Mouse (Mus musculus) MEL (cell line): ENCODE measurements around the gene Vamp2. TPM values are rescaled to one million over a fixed set of nuclear protein-coding genes. Genes with fewer than 3 reads are reported as not detected.

Experiments used
- DNase-seq: peaks from one replicate; pipeline ENCODE4 v3.0.0; 2011; ENCODE audit warnings: low read depth, low spot score
- H3K27ac ChIP-seq: 2 replicates; pipeline ENCODE4 v1.5.1; 2012; ENCODE audit warnings: low read depth, mild to moderate bottlenecking, control low read depth, low read length, moderate library complexity; ENCODE audit not compliant: control insufficient read depth
- H3K27me3 ChIP-seq, 2 experiments: fragments of 150-350 bp in 1 of 2; sonication (generic) in 1 of 2; 2 replicates each; pipeline ENCODE4 v1.6.1; 2012; ENCODE audit warnings: low read length in 2 of 2, mild to moderate bottlenecking in 2 of 2, improper control_type of control experiment in 1 of 2, moderate library complexity in 1 of 2; ENCODE audit not compliant: insufficient read depth in 2 of 2, control insufficient read depth in 1 of 2
- H3K36me3 ChIP-seq, 2 experiments: 2 replicates each; pipeline ENCODE4 v1.6.1; 2012 to 2014; ENCODE audit warnings: low read length in 2 of 2, improper control_type of control experiment in 1 of 2, inconsistent platforms in 1 of 2, mild to moderate bottlenecking in 1 of 2; ENCODE audit not compliant: insufficient read depth in 2 of 2, control insufficient read depth in 1 of 2
- H3K4me1 ChIP-seq, 2 experiments: fragments of 150-350 bp in 1 of 2; sonication (generic) in 1 of 2; 2 replicates each; pipeline ENCODE4 v1.6.1; 2012; ENCODE audit warnings: low read length in 2 of 2, improper control_type of control experiment in 1 of 2, mild to moderate bottlenecking in 1 of 2; ENCODE audit not compliant: insufficient read depth in 2 of 2, control insufficient read depth in 1 of 2
- H3K4me3 ChIP-seq, 2 experiments: fragments of 150-350 bp in 1 of 2; sonication (generic) in 1 of 2; 2 replicates each; pipeline ENCODE4 v1.5.1; 2012; ENCODE audit warnings: low read depth in 2 of 2, low read length in 2 of 2, mild to moderate bottlenecking in 2 of 2, moderate library complexity in 2 of 2, control low read depth in 1 of 2, improper control_type of control experiment in 1 of 2; ENCODE audit not compliant: control insufficient read depth in 1 of 2, insufficient read depth in 1 of 2
- H3K79me2 ChIP-seq: 2 replicates; pipeline ENCODE4 v1.6.1; 2012; ENCODE audit warnings: mild to moderate bottlenecking, low read length, moderate library complexity; ENCODE audit not compliant: control insufficient read depth, poor library complexity, insufficient read depth
- H3K9ac ChIP-seq: 2 replicates; pipeline ENCODE4 v1.6.1; 2012; ENCODE audit warnings: low read depth, mild to moderate bottlenecking, control low read depth, low read length, moderate library complexity; ENCODE audit not compliant: control insufficient read depth, poor library complexity, severe bottlenecking
- H3K9me3 ChIP-seq: fragments of 150-350 bp; sonication (generic); replicated peaks from 2 replicates; pipeline ENCODE4 v1.6.1; 2012; ENCODE audit warnings: mild to moderate bottlenecking, low read length, improper control_type of control experiment, moderate library complexity; ENCODE audit not compliant: insufficient read depth
- BHLHE40 ChIP-seq: IDR thresholded peaks from 2 replicates; pipeline ENCODE4 v1.6.1; 2012; ENCODE audit warnings: low read depth, mild to moderate bottlenecking, inconsistent platforms, low read length, improper control_type of control experiment, borderline replicate concordance
- CHD1 ChIP-seq: IDR thresholded peaks from 2 replicates; pipeline ENCODE4 v1.6.1; 2012; ENCODE audit warnings: low read depth, mild to moderate bottlenecking, inconsistent platforms, low read length, improper control_type of control experiment
- CHD2 ChIP-seq: IDR thresholded peaks from 2 replicates; pipeline ENCODE4 v1.6.1; 2011; ENCODE audit warnings: low read length, improper control_type of control experiment
- CTCF ChIP-seq, 3 experiments: IDR thresholded peaks in 2 of 3; conservative IDR thresholded peaks in 1 of 3; 2 replicates each; pipeline ENCODE4 v1.5.1; 2011 to 2012; ENCODE audit warnings: low read length in 3 of 3, low read depth in 2 of 3, mild to moderate bottlenecking in 2 of 3, improper control_type of control experiment in 1 of 3, inconsistent platforms in 1 of 3, mixed read lengths in 1 of 3, moderate library complexity in 1 of 3; ENCODE audit not compliant: control insufficient read depth in 1 of 3, insufficient read depth in 1 of 3, poor library complexity in 1 of 3, severe bottlenecking in 1 of 3
- E2F4 ChIP-seq: IDR thresholded peaks from 2 replicates; pipeline ENCODE4 v1.6.1; 2011; ENCODE audit warnings: low read depth, low read length, improper control_type of control experiment, borderline replicate concordance
- ELF1 ChIP-seq: IDR thresholded peaks from 2 replicates; pipeline ENCODE4 v1.6.1; 2014; ENCODE audit warnings: low read depth, mild to moderate bottlenecking, inconsistent platforms, low read length, improper control_type of control experiment, moderate library complexity
- EP300 ChIP-seq, 2 experiments: IDR thresholded peaks; 2 replicates each; pipeline ENCODE4 v1.6.1; 2011; ENCODE audit warnings: improper control_type of control experiment in 2 of 2, low read length in 2 of 2, low read depth in 1 of 2, mild to moderate bottlenecking in 1 of 2
- GABPA ChIP-seq: IDR thresholded peaks from 2 replicates; pipeline ENCODE4 v1.6.1; 2012; ENCODE audit warnings: low read depth, mild to moderate bottlenecking, inconsistent platforms, low read length, improper control_type of control experiment, moderate library complexity
- GATA1 ChIP-seq: IDR thresholded peaks from 2 replicates; pipeline ENCODE4 v1.6.1; 2011; ENCODE audit warnings: low read depth, low read length, improper control_type of control experiment
- HCFC1 ChIP-seq: IDR thresholded peaks from 2 replicates; pipeline ENCODE4 v1.6.1; 2012; ENCODE audit warnings: low read depth, mild to moderate bottlenecking, inconsistent platforms, low read length, improper control_type of control experiment, moderate library complexity
- JUND ChIP-seq: IDR thresholded peaks from 2 replicates; pipeline ENCODE4 v1.6.1; 2011; ENCODE audit warnings: low read depth, mild to moderate bottlenecking, improper control_type of control experiment, low read length
- KAT2A ChIP-seq: conservative IDR thresholded peaks from 2 replicates; pipeline ENCODE4 v1.6.1; 2012; ENCODE audit warnings: low read depth, low read length, improper control_type of control experiment, inconsistent platforms
- MAFK ChIP-seq: IDR thresholded peaks from 2 replicates; pipeline ENCODE4 v1.6.1; 2011; ENCODE audit warnings: low read depth, mild to moderate bottlenecking, low read length, improper control_type of control experiment, borderline replicate concordance
- MAX ChIP-seq: IDR thresholded peaks from 2 replicates; pipeline ENCODE4 v1.6.1; 2011; ENCODE audit warnings: low read length, improper control_type of control experiment
- MAZ ChIP-seq: IDR thresholded peaks from 2 replicates; pipeline ENCODE4 v1.6.1; 2012; ENCODE audit warnings: low read depth, mild to moderate bottlenecking, inconsistent platforms, low read length, improper control_type of control experiment
- MEF2A ChIP-seq: IDR thresholded peaks from 2 replicates; pipeline ENCODE4 v1.6.1; 2014; ENCODE audit warnings: low read depth, mild to moderate bottlenecking, inconsistent platforms, low read length, improper control_type of control experiment; ENCODE audit not compliant: poor library complexity, insufficient replicate concordance, severe bottlenecking; ENCODE audit errors: extremely low read depth
- MXI1 ChIP-seq: IDR thresholded peaks from 2 replicates; pipeline ENCODE4 v1.6.1; 2011; ENCODE audit warnings: mild to moderate bottlenecking, low read depth, low read length, improper control_type of control experiment
- MYB ChIP-seq: IDR thresholded peaks from 2 replicates; pipeline ENCODE4 v1.6.1; 2011; ENCODE audit warnings: mild to moderate bottlenecking, low read depth, low read length, improper control_type of control experiment
- MYC ChIP-seq: IDR thresholded peaks from 2 replicates; pipeline ENCODE4 v1.6.1; 2011; ENCODE audit warnings: low read depth, mild to moderate bottlenecking, low read length, improper control_type of control experiment, moderate library complexity
- NELFE ChIP-seq: IDR thresholded peaks from 2 replicates; pipeline ENCODE4 v1.6.1; 2011; ENCODE audit warnings: low read depth, low read length, improper control_type of control experiment
- NRF1 ChIP-seq: IDR thresholded peaks from 2 replicates; pipeline ENCODE4 v1.6.1; 2014; ENCODE audit warnings: low read depth, mild to moderate bottlenecking, inconsistent platforms, low read length, improper control_type of control experiment, moderate library complexity; ENCODE audit not compliant: poor library complexity, insufficient read depth, severe bottlenecking
- POLR2A ChIP-seq, 2 experiments: IDR thresholded peaks; 2 replicates each; pipeline ENCODE4 v1.6.1; 2011 to 2012; ENCODE audit warnings: low read length in 2 of 2, mild to moderate bottlenecking in 2 of 2, control low read depth in 1 of 2, improper control_type of control experiment in 1 of 2, low read depth in 1 of 2, moderate library complexity in 1 of 2; ENCODE audit not compliant: control insufficient read depth in 1 of 2, insufficient read depth in 1 of 2, poor library complexity in 1 of 2
- POLR2AphosphoS2 ChIP-seq: IDR thresholded peaks from 2 replicates; pipeline ENCODE4 v1.6.1; 2011; ENCODE audit warnings: low read length, improper control_type of control experiment
- POLR2AphosphoS5 ChIP-seq: IDR thresholded peaks from 2 replicates; pipeline ENCODE4 v1.6.1; 2012; ENCODE audit warnings: low read depth, borderline replicate concordance, mild to moderate bottlenecking, inconsistent platforms, low read length, moderate library complexity, mixed read lengths
- RAD21 ChIP-seq: IDR thresholded peaks from 2 replicates; pipeline ENCODE4 v1.6.1; 2011; ENCODE audit warnings: mild to moderate bottlenecking, low read depth, low read length, improper control_type of control experiment
- RCOR1 ChIP-seq: IDR thresholded peaks from 2 replicates; pipeline ENCODE4 v1.6.1; 2012; ENCODE audit warnings: low read depth, mild to moderate bottlenecking, inconsistent platforms, low read length, improper control_type of control experiment
- SIN3A ChIP-seq: IDR thresholded peaks from 2 replicates; pipeline ENCODE4 v1.6.1; 2012; ENCODE audit warnings: low read length, improper control_type of control experiment, inconsistent platforms
- SMC3 ChIP-seq: IDR thresholded peaks from 2 replicates; pipeline ENCODE4 v1.6.1; 2011; ENCODE audit warnings: low read depth, low read length, improper control_type of control experiment
- TAL1 ChIP-seq: IDR thresholded peaks from 2 replicates; pipeline ENCODE4 v1.6.1; 2012; ENCODE audit warnings: mild to moderate bottlenecking, inconsistent platforms, low read length, moderate library complexity, mixed read lengths
- TBP ChIP-seq: IDR thresholded peaks from 2 replicates; pipeline ENCODE4 v1.8.0; 2011; ENCODE audit warnings: low read depth, low read length, improper control_type of control experiment
- TCF12 ChIP-seq: IDR thresholded peaks from 2 replicates; pipeline ENCODE4 v1.6.1; 2014; ENCODE audit warnings: low read depth, mild to moderate bottlenecking, inconsistent platforms, low read length, improper control_type of control experiment, moderate library complexity
- UBTF ChIP-seq: IDR thresholded peaks from 2 replicates; pipeline ENCODE4 v1.6.1; 2012; ENCODE audit warnings: low read depth, mild to moderate bottlenecking, inconsistent platforms, low read length, improper control_type of control experiment, moderate library complexity, borderline replicate concordance; ENCODE audit not compliant: insufficient read depth
- USF1 ChIP-seq: IDR thresholded peaks from 2 replicates; pipeline ENCODE4 v1.6.1; 2014; ENCODE audit warnings: low read depth, mild to moderate bottlenecking, inconsistent platforms, low read length, improper control_type of control experiment, moderate library complexity
- USF2 ChIP-seq, 2 experiments: IDR thresholded peaks; 2 replicates each; pipeline ENCODE4 v1.6.1; 2011 to 2012; ENCODE audit warnings: improper control_type of control experiment in 2 of 2, low read length in 2 of 2, borderline replicate concordance in 1 of 2, inconsistent platforms in 1 of 2, low read depth in 1 of 2, mild to moderate bottlenecking in 1 of 2; ENCODE audit not compliant: insufficient read depth in 1 of 2
- ZC3H11A ChIP-seq: IDR thresholded peaks from 2 replicates; pipeline ENCODE4 v1.6.1; 2012; ENCODE audit warnings: low read depth, mild to moderate bottlenecking, inconsistent platforms, low read length, improper control_type of control experiment
- ZKSCAN1 ChIP-seq: IDR thresholded peaks from 2 replicates; pipeline ENCODE4 v1.6.1; 2012; ENCODE audit warnings: low read depth, mild to moderate bottlenecking, inconsistent platforms, low read length, improper control_type of control experiment, moderate library complexity
- ZMIZ1 ChIP-seq: IDR thresholded peaks from 2 replicates; pipeline ENCODE4 v1.6.1; 2012; ENCODE audit warnings: low read depth, mild to moderate bottlenecking, inconsistent platforms, low read length, improper control_type of control experiment, moderate library complexity
- ZNF384 ChIP-seq: IDR thresholded peaks from 2 replicates; pipeline ENCODE4 v1.6.1; 2012; ENCODE audit warnings: low read depth, mild to moderate bottlenecking, inconsistent platforms, low read length, improper control_type of control experiment
- polyA plus RNA-seq, 2 experiments: library from polyadenylated mRNA; stranded (reverse) in 1 of 2; unstranded in 1 of 2; fragments of >175 nt in 1 of 2; fragments of >200 nt in 1 of 2; gene quantifications; 2 replicates each; pipeline versions ENCODE4 v1.2.1 to v1.2.4; 2012; ENCODE audit warnings: low replicate concordance in 2 of 2, low read depth in 1 of 2; ENCODE audit not compliant: insufficient read length in 2 of 2, insufficient read depth in 1 of 2, missing spikeins in 1 of 2
- total RNA-seq: library from RNA; depleted of rRNA; stranded (reverse); fragments of 300-350 nt; gene quantifications from 2 replicates; pipeline ENCODE4 v1.2.3, GENCODE M21; 2012

Gene Vamp2
- total and polyA plus RNA-seq, 3 experiments, result 3.3 to 28.9 TPM; not detected in 1

- Histone ChIP-seq H3K9me3 (no peaks in the 10 kb centered on the region), H3K36me3 (peaks cover 0 to 9% of the 10 kb centered on the region in 2 experiments; a peak in 2 of 4 replicates), H3K27ac (no peak overlapping the region), H3K4me1 (peaks cover 0 to 14% of the 10 kb centered on the region in 2 experiments; a peak in 2 of 4 replicates), H3K27me3 (no peaks in the 10 kb centered on the region), H3K9ac (peak overlapping the region; percentile 51), H3K4me3 (peak overlapping the region; percentile 20 to 88), H3K79me2 (no peaks in the 10 kb centered on the region; the same call in 1 of the 2 replicates)
- peak; percentile 92 for DNase-seq
- TF ChIP-seq GATA1 (0 out of 2 replicates have a peak, but pooled peaks have one; percentile 27), TCF12 (no peak), MXI1 (peak; percentile 15; the same call in 1 of the 2 replicates), GABPA (no peak), POLR2AphosphoS5 (no peak), BHLHE40 (peak; percentile 40; the same call in 1 of the 2 replicates), TBP (peak; percentile 100), MYC (no peak), MAFK (peak; percentile 99), POLR2AphosphoS2 (no peak), USF1 (no peak), CTCF (IDR thresholded peaks at IDR 0.05 in 2 of 3, conservative IDR thresholded peaks at IDR 0.05 in 1 of 3; ENCODE audit: control insufficient read depth in 1 of 3, insufficient read depth in 1 of 3, low read depth in 2 of 3, low read length in 3 of 3, poor library complexity in 1 of 3, severe bottlenecking in 1 of 3) (no peak), EP300 (IDR thresholded peaks at IDR 0.05; ENCODE audit: low read depth in 1 of 2, low read length in 2 of 2) (no peak), MEF2A (no peak), JUND (no peak), CHD2 (no peak), MAX (no peak), CHD1 (no peak), NELFE (no peak), MYB (no peak), SMC3 (no peak), UBTF (no peak), POLR2A (IDR thresholded peaks at IDR 0.05; ENCODE audit: control insufficient read depth in 1 of 2, insufficient read depth in 1 of 2, low read depth in 1 of 2, low read length in 2 of 2, poor library complexity in 1 of 2) (no peak), ELF1 (peak; percentile 78), E2F4 (no peak), RAD21 (no peak), USF2 (IDR thresholded peaks at IDR 0.05; ENCODE audit: borderline replicate concordance in 1 of 2, insufficient read depth in 1 of 2, low read depth in 1 of 2, low read length in 2 of 2) (no peak), MAZ (no peak), SIN3A (peak; percentile 65; the same call in 1 of the 2 replicates), NRF1 (no peak), ZMIZ1 (no peak), ZKSCAN1 (no peak), RCOR1 (no peak), ZNF384 (peak; percentile 92), ZC3H11A (no peak), HCFC1 (0 out of 2 replicates have a peak, but pooled peaks have one; percentile 11), TAL1 (no peak), KAT2A (no peak; the same call in 1 of the 2 replicates)
Observed at GRCm38 (mm10) chr11:69118765-69119164, 30.5 kb downstream of the Vamp2 start.
